Mouse (Mus musculus) myocyte (in vitro differentiated cells): ENCODE measurements at regions not wholly inside any gene's neighbourhood (a gene's known extent, or its start where the extent isn't known, plus 50 kb on each side); places are given as distances from the start of the nearest gene placed in this dataset.

Source experiments
- E2F4 ChIP-seq: IDR thresholded peaks from one replicate; pipeline ENCODE4 v1.6.1; 2011; ENCODE audit warnings: mild to moderate bottlenecking, control low read depth, moderate library complexity; ENCODE audit not compliant: insufficient read depth
- POLR2A ChIP-seq: IDR thresholded peaks from one replicate; pipeline ENCODE4 v1.6.1; 2011; ENCODE audit warnings: low read depth, mild to moderate bottlenecking, control low read depth, moderate library complexity; ENCODE audit not compliant: insufficient read length
- TCF12 ChIP-seq: IDR thresholded peaks from one replicate; pipeline ENCODE4 v1.6.1; 2011; ENCODE audit warnings: mild to moderate bottlenecking, control low read depth; ENCODE audit not compliant: poor library complexity, insufficient read depth, severe bottlenecking

- no peak for TF ChIP-seq POLR2A
- no peak for TF ChIP-seq E2F4
- TF ChIP-seq TCF12 = no peak
These were observed 446.2 kb downstream of the Rab28 start for GRCm38 (mm10) chr5:41261654-41262237.
